In genomic region chr13:45108851-45109390, GRCm38 (mm10) we compare ENCODE assay signal across 12 mouse cellular contexts. TPM values are rescaled to one million over a fixed set of nuclear protein-coding genes. Genes with fewer than 3 reads are reported as not detected.
DNase-seq lines count a peak whose midpoint lies in the region; ATAC-seq and TF ChIP-seq lines count a peak whose summit lies in the region.
"Had no signal": no experiment of that assay in that cellular context is flagged by ENCODE, and none has a peak within 500 bp of the region (broad histone marks: within the 10 kb centered on the region; RNA-seq: fewer than 3 reads in every experiment).

No protein-coding gene starts in this region.

- no peaks in the 10 kb centered on the region for H3K36me3 ChIP-seq in stomach, embryonic 14.5 days (ENCODE audit: control insufficient read depth, insufficient read depth, low read length)
- no peaks in the 10 kb centered on the region for H3K36me3 ChIP-seq in stomach, postnatal 0 days (ENCODE audit: control insufficient read depth, insufficient read depth, low read length)
- no peaks in the 10 kb centered on the region for H3K36me3 ChIP-seq in midbrain, postnatal 0 days (ENCODE audit: insufficient read depth, low read length)
- no peaks in the 10 kb centered on the region for H3K36me3 ChIP-seq in intestine, embryonic 16.5 days (ENCODE audit: control insufficient read depth, insufficient read depth, low read length)
- H3K36me3 ChIP-seq: limb, embryonic 13.5 days had no signal

- H3K9me3 ChIP-seq in stomach, embryonic 14.5 days (ENCODE audit: control insufficient read depth, low read depth, low read length) = no peaks in the 10 kb centered on the region
- H3K9me3 ChIP-seq in stomach, postnatal 0 days (ENCODE audit: control insufficient read depth, low read length) = no peaks in the 10 kb centered on the region
- H3K9me3 ChIP-seq in midbrain, postnatal 0 days (ENCODE audit: low read length) = no peaks in the 10 kb centered on the region
- no peaks in the 10 kb centered on the region for H3K9me3 ChIP-seq in intestine, embryonic 16.5 days (ENCODE audit: control insufficient read depth, low read length)
- H3K9me3 ChIP-seq: limb, embryonic 13.5 days had no signal

- H3K4me1 ChIP-seq in stomach, embryonic 14.5 days (ENCODE audit: control insufficient read depth, insufficient read depth, low read length) = no peaks in the 10 kb centered on the region
- H3K4me1 ChIP-seq in stomach, postnatal 0 days (replicated peaks; ENCODE audit: control insufficient read depth, insufficient read depth) = no peaks in the 10 kb centered on the region
- no peaks in the 10 kb centered on the region for H3K4me1 ChIP-seq in midbrain, postnatal 0 days (ENCODE audit: insufficient read depth, low read length)
- no peaks in the 10 kb centered on the region for H3K4me1 ChIP-seq in intestine, embryonic 16.5 days (ENCODE audit: control insufficient read depth, insufficient read depth, low read length)
- H3K4me1 ChIP-seq: limb, embryonic 13.5 days had no signal

- no peak for TF ChIP-seq EP300 in stomach, postnatal 0 days (optimal IDR thresholded peaks at IDR 0.05)

- intact Hi-C loops in heart, postnatal 14 days (cut with DNase I) = no loop called here

- TF ChIP-seq CTCF in stomach, postnatal 0 days (IDR thresholded peaks at IDR 0.05; ENCODE audit: low read depth) = no peak
- no peak for TF ChIP-seq CTCF in midbrain, postnatal 0 days (IDR thresholded peaks at IDR 0.05)

- peak; percentile 97 for DNase-seq in heart, adult 11 months
- no peak for DNase-seq in heart, postnatal 14 days
- no peak for DNase-seq in stomach, postnatal 0 days (ENCODE audit: low spot score)
- DNase-seq in lung, postnatal 4 days = peak; percentile 29 to 34
- no peak for DNase-seq in right cerebral cortex, postnatal 25 days
- DNase-seq in midbrain, postnatal 0 days (ENCODE audit: low spot score) = no peak
- DNase-seq: gastrocnemius, postnatal 14 days had no signal

- H3K27me3 ChIP-seq in stomach, embryonic 14.5 days (ENCODE audit: control insufficient read depth, insufficient read depth, low read length) = no peaks in the 10 kb centered on the region
- no peaks in the 10 kb centered on the region for H3K27me3 ChIP-seq in stomach, postnatal 0 days (ENCODE audit: control insufficient read depth, insufficient read depth, low read length)
- no peaks in the 10 kb centered on the region for H3K27me3 ChIP-seq in midbrain, postnatal 0 days (ENCODE audit: insufficient read depth, low read length)
- no peaks in the 10 kb centered on the region for H3K27me3 ChIP-seq in intestine, embryonic 16.5 days (replicated peaks; ENCODE audit: control insufficient read depth, insufficient read depth, low read length)

- H3K4me3 ChIP-seq in stomach, embryonic 14.5 days (ENCODE audit: low read depth, low read length) = no peak overlapping the region
- H3K4me3 ChIP-seq in stomach, postnatal 0 days (ENCODE audit: low read depth, low read length) = no peak overlapping the region
- H3K4me3 ChIP-seq in midbrain, postnatal 0 days (ENCODE audit: low read depth, low read length) = no peak overlapping the region
- H3K4me3 ChIP-seq in intestine, embryonic 16.5 days (ENCODE audit: low read length) = no peak overlapping the region
- H3K4me3 ChIP-seq: limb, embryonic 13.5 days had no signal

- WGBS in stomach, embryonic 14.5 days = 48% methylated on average over 7 of the region's 7 CpGs
- WGBS in stomach, postnatal 0 days = 43% methylated on average over 7 of the region's 7 CpGs
- WGBS in midbrain, postnatal 0 days = 53% methylated on average over 7 of the region's 7 CpGs
- WGBS in intestine, embryonic 16.5 days = 68% methylated on average over 7 of the region's 7 CpGs

- no peak overlapping the region for H3K9ac ChIP-seq in stomach, embryonic 14.5 days (replicated peaks; ENCODE audit: low read depth, low read length)
- no peak overlapping the region for H3K9ac ChIP-seq in stomach, postnatal 0 days (ENCODE audit: low read length)
- no peak overlapping the region for H3K9ac ChIP-seq in midbrain, postnatal 0 days (replicated peaks; ENCODE audit: low read length, poor library complexity, severe bottlenecking)
- H3K9ac ChIP-seq in intestine, embryonic 16.5 days (ENCODE audit: low read depth, low read length) = no peak overlapping the region
- H3K9ac ChIP-seq: limb, embryonic 13.5 days had no signal

- H3K27ac ChIP-seq in stomach, embryonic 14.5 days (ENCODE audit: low read length) = peak overlapping the region; percentile 2; the same call in 1 of the 2 replicates
- H3K27ac ChIP-seq in stomach, postnatal 0 days (replicated peaks) = no peak overlapping the region
- no peak overlapping the region for H3K27ac ChIP-seq in midbrain, postnatal 0 days (ENCODE audit: low read depth, low read length)
- no peak overlapping the region for H3K27ac ChIP-seq in intestine, embryonic 16.5 days (ENCODE audit: low read length)
- H3K27ac ChIP-seq: limb, embryonic 13.5 days had no signal

- no peak for ATAC-seq in stomach, embryonic 14.5 days (ENCODE audit: insufficient number of reproducible peaks, insufficient read depth, low FRiP score, low read depth)
- no peak for ATAC-seq in stomach, postnatal 0 days (ENCODE audit: low FRiP score, low TSS enrichment)
- no peak for ATAC-seq in midbrain, postnatal 0 days (ENCODE audit: low FRiP score)
- ATAC-seq in intestine, embryonic 16.5 days = no peak
- ATAC-seq: intestine, postnatal 0 days had no signal

- H3K4me2 ChIP-seq in stomach, embryonic 14.5 days (replicated peaks; ENCODE audit: low read depth, low read length) = no peak overlapping the region
- no peak overlapping the region for H3K4me2 ChIP-seq in stomach, postnatal 0 days (replicated peaks; ENCODE audit: low read depth)
- H3K4me2 ChIP-seq in midbrain, postnatal 0 days (ENCODE audit: low read depth, low read length, poor library complexity, severe bottlenecking) = no peak overlapping the region
- H3K4me2 ChIP-seq in intestine, embryonic 16.5 days (ENCODE audit: low read depth, low read length) = no peak overlapping the region
- H3K4me2 ChIP-seq: limb, embryonic 13.5 days had no signal

RNA-seq across cellular contexts. Expression of gene Gm9817, which starts 30.4 kb away (rescaled TPM):
- not detected for total RNA-seq in heart, postnatal 14 days (2021)
- polyA plus RNA-seq in stomach, embryonic 14.5 days (2014; fragmentation: Nextera tagmentation; extraction: Ambion mirVana) = 0.10 and 0.15 TPM in 2 replicates
- 0.05 and 0.08 TPM in 2 replicates for polyA plus RNA-seq in stomach, postnatal 0 days (2015; fragmentation: Nextera tagmentation; extraction: Ambion mirVana)
- not detected in 2 replicates for total RNA-seq in midbrain, postnatal 0 days (2014; rRNA removed)
- 0.17 TPM in 1 of 2 replicates, not detected in the other for polyA plus RNA-seq in midbrain, postnatal 0 days (2015; fragmentation: Nextera tagmentation; extraction: Ambion mirVana)
- not detected in 2 replicates for polyA plus RNA-seq in intestine, embryonic 16.5 days (2015; fragmentation: Nextera tagmentation; extraction: Ambion mirVana)
- polyA plus RNA-seq: limb, embryonic 13.5 days; neural tube, embryonic 14.5 days had no signal

Comparison
In these comparisons a context has a peak if more than half of its experiments do, and no peak if none do; other contexts are left out.
1. DNase-seq: peak in heart, adult 11 months (single experiment) and lung, postnatal 4 days (2 of 2); none in heart, postnatal 14 days (0 of 2), stomach, postnatal 0 days (single experiment), right cerebral cortex, postnatal 25 days (single experiment) and midbrain, postnatal 0 days (single experiment).